Mouse (Mus musculus) midbrain, embryonic 14.5 days (tissue): ENCODE data around the gene Cep78. TPM values are rescaled to one million over a fixed set of nuclear protein-coding genes. Genes with fewer than 3 reads are reported as not detected.

ENCODE experiments used
- ATAC-seq: fragments of 200-750 bp; cut with Nextera tagmentation; 2 replicates; pipeline ENCODE4 v1.8.0; 2017; ENCODE audit warnings: moderate number of reproducible peaks, moderate library complexity; ENCODE audit not compliant: low FRiP score, low TSS enrichment
- DNase-seq: peaks from one replicate; pipeline ENCODE4 v3.0.0-alpha.2; 2015
- H3K27ac ChIP-seq: fragments of 300-500 bp; sonication (generic); replicated peaks from 2 replicates; pipeline ENCODE4 v1.5.1; 2014; ENCODE audit warnings: mild to moderate bottlenecking, low read depth, low read length, moderate library complexity
- H3K27me3 ChIP-seq: fragments of 300-500 bp; sonication (generic); 2 replicates; pipeline ENCODE4 v1.6.1; 2014; ENCODE audit warnings: low read length, control low read depth, mixed read lengths; ENCODE audit not compliant: control insufficient read depth, insufficient read depth
- H3K36me3 ChIP-seq: fragments of 300-500 bp; sonication (generic); 2 replicates; pipeline ENCODE4 v1.6.1; 2014; ENCODE audit warnings: low read length, control low read depth; ENCODE audit not compliant: control insufficient read depth, insufficient read depth
- H3K4me1 ChIP-seq: fragments of 300-500 bp; sonication (generic); 2 replicates; pipeline ENCODE4 v1.6.1; 2014; ENCODE audit warnings: mild to moderate bottlenecking, antibody characterized with exemption, low read length, control low read depth; ENCODE audit not compliant: control insufficient read depth, insufficient read depth
- H3K4me2 ChIP-seq: fragments of 300-500 bp; sonication (generic); 2 replicates; pipeline ENCODE4 v1.6.1; 2014; ENCODE audit warnings: mild to moderate bottlenecking, low read length, moderate library complexity
- H3K4me3 ChIP-seq: fragments of 300-500 bp; sonication (generic); replicated peaks from 2 replicates; pipeline ENCODE4 v1.5.1; 2014; ENCODE audit warnings: low read depth, low read length
- H3K9ac ChIP-seq: fragments of 300-500 bp; sonication (generic); replicated peaks from 2 replicates; pipeline ENCODE4 v1.6.1; 2014; ENCODE audit warnings: mild to moderate bottlenecking, low read length, moderate library complexity
- H3K9me3 ChIP-seq: fragments of 300-500 bp; sonication (generic); 2 replicates; pipeline ENCODE4 v1.6.1; 2016; ENCODE audit warnings: low read length, control low read depth, mixed read lengths; ENCODE audit not compliant: control insufficient read depth
- whole genome bisulfite sequencing: fragments of 180-500 bp; shearing (Covaris S2); extraction: QIAGEN DNeasy Blood & Tissue Kit; methylation state at CpG from one replicate; pipeline ENCODE4 v1.1.7; 2014; 5-methylcytosine and 5-hydroxymethylcytosine counted together
- polyA plus RNA-seq: library from polyadenylated mRNA; unstranded; fragments of >200 nt; fragmentation: Nextera tagmentation; extraction: Ambion mirVana; gene quantifications from 2 replicates; pipeline ENCODE4 v1.2.1, GENCODE M21; 2014

Gene Cep78
- polyA plus RNA-seq, 1 experiment from 2014 or later, result 38.0 TPM

DNA sequence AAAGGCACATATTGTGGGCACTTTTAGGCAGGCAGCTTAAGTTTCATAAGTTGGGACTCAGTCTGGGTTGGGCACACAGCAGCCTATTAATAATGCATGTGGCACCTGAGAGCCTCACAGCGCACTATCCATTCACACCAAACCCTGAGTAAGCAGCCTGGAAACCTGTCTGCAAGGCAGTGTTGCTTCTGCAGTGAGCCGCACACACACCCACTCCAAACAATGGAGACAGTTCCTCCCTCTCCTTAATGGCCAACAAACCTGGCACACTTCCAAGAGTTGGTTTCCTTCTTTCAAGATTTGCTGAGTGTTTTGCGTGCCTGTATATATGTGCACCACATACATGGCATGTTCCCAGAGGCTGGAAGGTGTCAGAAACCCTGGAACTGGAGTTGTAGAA is 34.6 kb downstream of the Cep78 start:
- Histone ChIP-seq H3K9ac (no peak overlapping the region), H3K36me3 (peaks cover 14% of the 10 kb centered on the region), H3K4me2 (no peak overlapping the region), H3K27me3 (no peaks in the 10 kb centered on the region), H3K4me1 (no peaks in the 10 kb centered on the region), H3K4me3 (no peak overlapping the region), H3K9me3 (no peaks in the 10 kb centered on the region), H3K27ac (no peak overlapping the region)
- DNase-seq (no peak), ATAC-seq (no peak)
- 75% methylated on average over 3 of the region's 3 CpGs for WGBS

DNA sequence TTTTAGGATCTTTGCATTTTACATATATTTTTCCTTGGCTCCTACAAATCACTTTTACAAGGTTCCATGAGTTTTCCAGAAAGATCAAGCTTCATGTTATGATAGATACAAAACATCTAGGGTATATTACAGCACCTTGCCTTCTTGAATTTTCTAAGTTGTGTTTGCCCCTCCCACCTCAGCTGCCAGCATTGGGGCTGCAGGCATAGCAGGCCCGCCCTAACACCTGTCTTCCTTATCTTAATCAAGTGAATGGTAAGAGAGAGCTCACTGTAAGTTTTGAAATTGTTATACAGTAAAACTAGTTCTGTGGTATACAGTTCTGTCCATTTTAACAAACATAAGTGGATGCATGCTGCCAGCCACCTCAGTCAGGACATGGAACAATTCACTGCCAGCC is 35.9 kb downstream of the Cep78 start:
- no peak overlapping the region for H3K27ac ChIP-seq
- WGBS, result 75% methylated on average over 1 of the region's 1 CpGs
- H3K27me3 ChIP-seq, result no peaks in the 10 kb centered on the region
- no peak overlapping the region for H3K4me2 ChIP-seq
- H3K4me3 ChIP-seq, result no peak overlapping the region
- ATAC-seq, result no peak
- H3K36me3 ChIP-seq, result peaks cover 6% of the 10 kb centered on the region; the same call in 1 of the 2 replicates
- no peak overlapping the region for H3K9ac ChIP-seq
- H3K4me1 ChIP-seq, result no peaks in the 10 kb centered on the region
- H3K9me3 ChIP-seq, result no peaks in the 10 kb centered on the region
- DNase-seq, result no peak

DNA sequence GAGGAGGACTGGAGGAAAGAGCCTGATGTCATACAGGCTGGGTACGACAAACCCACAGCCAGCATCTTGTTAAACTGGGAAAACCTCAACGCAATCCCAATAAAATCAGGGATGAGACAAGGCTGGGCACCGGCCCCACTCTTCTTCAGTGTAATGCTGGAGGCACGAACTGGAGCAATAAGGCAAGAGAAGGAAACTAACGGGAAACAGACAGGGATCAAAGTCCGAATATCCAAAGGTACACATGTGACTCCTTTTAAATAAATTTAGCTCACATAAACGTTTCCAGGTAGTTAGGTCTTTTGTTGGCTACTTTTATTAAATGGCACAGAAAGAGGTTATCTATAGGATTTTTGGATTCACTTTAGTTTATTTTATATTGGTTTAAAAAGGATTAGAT is 36.4 kb downstream of the Cep78 start:
- Histone ChIP-seq H3K4me2 (no peak overlapping the region), H3K27me3 (no peaks in the 10 kb centered on the region), H3K4me1 (no peaks in the 10 kb centered on the region), H3K36me3 (peaks cover 4% of the 10 kb centered on the region; the same call in 1 of the 2 replicates), H3K27ac (no peak overlapping the region), H3K4me3 (no peak overlapping the region), H3K9ac (no peak overlapping the region), H3K9me3 (no peaks in the 10 kb centered on the region)
- DNase-seq, result no peak
- 93% methylated on average over 7 of the region's 7 CpGs for WGBS
- no peak for ATAC-seq

DNA sequence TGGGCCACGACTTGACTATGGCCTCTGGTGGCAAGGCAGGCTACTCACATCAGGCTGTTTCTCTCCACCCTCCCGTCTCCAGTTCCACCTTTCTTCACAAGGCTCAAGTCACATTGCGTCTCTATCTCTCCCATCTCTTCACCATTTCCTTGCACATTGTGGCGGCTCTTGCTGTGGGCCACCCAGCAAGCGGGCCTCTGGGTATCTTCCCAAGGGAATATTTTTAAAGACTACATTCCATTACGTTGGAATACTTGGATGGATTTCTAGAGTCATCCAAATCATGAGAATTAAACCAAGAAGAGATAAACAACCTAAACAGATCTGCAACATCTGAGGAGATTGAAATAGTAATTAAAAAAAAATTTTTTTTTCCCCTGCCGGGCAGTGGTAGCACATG is 37.6 kb downstream of the Cep78 start, which contains the start of gene Psat1:
Gene Psat1 (minus strand): TSS at position 101 of the 400 bp plus-strand sequence.
- Histone ChIP-seq H3K4me1 (no peaks in the 10 kb centered on the region), H3K4me3 (no peak within 1 kb of the TSS), H3K27me3 (no peaks in the 10 kb centered on the region), H3K9me3 (no peaks in the 10 kb centered on the region), H3K9ac (no peak within 1 kb of the TSS), H3K4me2 (no peak within 1 kb of the TSS), H3K27ac (no peak within 1 kb of the TSS), H3K36me3 (no peaks in the 10 kb centered on the region)
- no peak for ATAC-seq
- 86% methylated on average over 7 of the region's 7 CpGs for WGBS
- no peak for DNase-seq

DNA sequence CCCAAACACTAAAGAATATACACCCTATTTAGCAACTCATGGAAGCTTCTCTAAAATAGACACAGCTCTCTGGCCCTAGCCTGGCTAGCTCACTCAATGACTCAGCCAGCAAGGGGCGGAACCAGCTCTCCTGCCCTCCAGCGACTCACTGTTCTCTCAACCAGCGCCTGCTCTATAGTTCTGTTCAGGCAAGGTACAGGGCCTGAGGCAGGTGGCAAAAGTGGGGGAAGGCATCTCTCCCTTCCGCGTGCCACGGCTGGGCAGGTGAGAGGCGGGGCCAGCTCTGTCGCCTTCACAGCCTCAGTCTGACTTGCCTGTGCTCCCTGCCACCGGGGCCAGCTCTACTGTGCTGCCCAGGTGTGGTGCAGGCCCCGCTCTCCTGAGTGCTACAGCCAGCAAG is 38.1 kb downstream of the Cep78 start:
- no peaks in the 10 kb centered on the region for H3K27me3 ChIP-seq
- H3K4me3 ChIP-seq, result no peak overlapping the region
- no peak overlapping the region for H3K4me2 ChIP-seq
- H3K9me3 ChIP-seq, result no peaks in the 10 kb centered on the region
- no peaks in the 10 kb centered on the region for H3K36me3 ChIP-seq
- H3K9ac ChIP-seq, result no peak overlapping the region
- H3K27ac ChIP-seq, result no peak overlapping the region
- no peaks in the 10 kb centered on the region for H3K4me1 ChIP-seq
- WGBS, result 74% methylated on average over 10 of the region's 10 CpGs
- DNase-seq (no peak), ATAC-seq (no peak; the same call in 1 of the 2 replicates)

DNA sequence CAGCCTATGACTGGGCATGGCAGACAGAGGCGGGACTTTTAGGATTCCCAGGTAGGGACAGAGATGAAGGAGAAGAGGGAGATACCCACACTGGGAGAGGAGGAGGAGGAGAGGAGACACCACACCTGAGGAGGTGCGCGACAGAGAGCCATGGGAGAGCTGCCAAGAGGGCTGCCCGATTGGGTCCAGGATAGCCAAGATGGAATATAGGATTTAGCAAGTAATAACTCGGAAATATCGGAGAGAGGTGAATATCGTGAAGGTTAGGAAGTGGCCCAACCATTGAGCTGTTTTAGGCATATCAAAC is 41.7 kb downstream of the Cep78 start:
- H3K27ac ChIP-seq, result no peak overlapping the region
- no peak for DNase-seq

DNA sequence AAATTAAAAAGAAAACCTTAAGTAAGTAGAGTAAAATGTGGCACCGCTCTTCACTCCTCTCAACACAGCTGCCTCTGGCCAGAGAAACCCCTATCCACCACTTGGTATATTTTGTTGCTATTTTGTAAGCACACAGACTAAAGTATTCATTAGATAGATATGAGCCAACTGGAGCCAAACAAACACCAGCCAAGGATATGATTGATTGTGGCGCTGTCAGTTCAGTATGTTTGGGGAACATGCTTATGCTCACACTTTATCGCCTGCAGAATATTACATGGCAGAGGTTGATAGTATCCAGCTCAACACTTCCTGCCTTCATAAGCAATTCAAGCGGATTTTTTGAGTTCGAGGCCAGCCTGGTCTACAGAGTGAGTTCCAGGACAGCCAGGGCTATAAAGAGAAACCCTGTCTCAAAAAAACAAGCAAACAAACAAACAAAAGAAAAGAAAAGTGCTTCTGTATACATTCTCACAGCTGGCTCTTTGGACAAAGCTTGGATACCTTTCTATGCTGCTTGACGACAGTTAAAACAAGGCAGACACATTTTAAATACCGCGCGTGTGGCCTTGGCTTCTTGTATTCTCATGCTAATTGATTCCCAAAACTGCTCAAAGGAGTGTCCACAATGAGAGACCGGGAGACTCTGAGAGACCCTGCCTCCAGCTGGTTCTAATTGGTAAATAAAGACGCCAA is 42.2 kb downstream of the Cep78 start:
- DNase-seq, result no peak
- Histone ChIP-seq H3K4me3 (no peak overlapping the region), H3K4me2 (no peak overlapping the region), H3K36me3 (no peaks in the 10 kb centered on the region), H3K9me3 (no peaks in the 10 kb centered on the region), H3K27ac (no peak overlapping the region), H3K4me1 (no peaks in the 10 kb centered on the region), H3K9ac (no peak overlapping the region), H3K27me3 (no peaks in the 10 kb centered on the region)
- 41% methylated on average over 11 of the region's 11 CpGs for WGBS
- ATAC-seq, result no peak

More for the DNA sequence above, 41.7 kb downstream of the Cep78 start:
- Histone ChIP-seq H3K9ac (no peak overlapping the region), H3K27me3 (no peaks in the 10 kb centered on the region), H3K4me1 (no peaks in the 10 kb centered on the region), H3K9me3 (no peaks in the 10 kb centered on the region), H3K4me3 (no peak overlapping the region), H3K36me3 (no peaks in the 10 kb centered on the region), H3K4me2 (no peak overlapping the region)
- no peak for ATAC-seq
- 66% methylated on average over 7 of the region's 7 CpGs for whole genome bisulfite sequencing

DNA sequence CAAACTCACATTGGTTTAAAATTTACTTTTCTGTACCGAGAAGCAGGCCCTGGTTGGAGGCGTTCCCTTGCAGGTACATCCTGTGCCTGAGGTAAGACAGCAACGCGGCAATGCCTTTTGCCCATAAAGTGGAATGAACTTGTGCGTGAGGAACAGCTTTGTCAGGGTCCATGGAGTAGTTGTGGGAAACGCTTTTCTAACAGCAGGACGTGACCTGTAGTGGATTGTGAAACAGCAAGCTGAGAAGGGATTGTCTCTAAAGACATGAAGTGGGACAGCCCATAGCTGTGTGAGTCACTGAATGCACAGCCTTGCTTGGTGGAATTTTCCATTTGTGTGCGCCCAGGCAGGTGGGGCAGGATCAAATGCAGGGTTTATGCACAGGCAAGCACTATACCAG is 43.4 kb downstream of the Cep78 start:
- Histone ChIP-seq H3K27ac (no peak overlapping the region), H3K4me2 (no peak overlapping the region), H3K36me3 (no peaks in the 10 kb centered on the region), H3K9ac (no peak overlapping the region), H3K27me3 (no peaks in the 10 kb centered on the region), H3K4me1 (no peaks in the 10 kb centered on the region), H3K4me3 (no peak overlapping the region), H3K9me3 (no peaks in the 10 kb centered on the region)
- DNase-seq (no peak), ATAC-seq (no peak)
- 81% methylated on average over 8 of the region's 8 CpGs for WGBS

DNA sequence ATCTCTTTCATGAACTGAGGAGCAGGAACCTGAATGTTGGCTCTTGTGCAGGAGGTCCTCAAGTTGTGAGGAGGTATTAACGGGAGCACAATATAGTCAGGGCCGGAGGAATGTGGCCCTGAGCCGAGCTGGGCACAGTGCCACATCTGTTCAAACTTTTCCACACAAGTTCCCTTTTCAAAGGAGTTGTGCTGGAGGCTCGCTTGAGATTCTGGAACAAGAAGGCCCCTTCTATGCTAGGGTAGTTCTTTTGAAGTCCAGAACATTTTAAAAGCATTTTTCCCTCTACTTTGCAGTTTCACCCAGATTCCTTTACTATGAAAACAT is 59.1 kb downstream of the Cep78 start:
- Histone ChIP-seq H3K9ac (no peak overlapping the region), H3K36me3 (no peaks in the 10 kb centered on the region), H3K4me3 (peak overlapping the region; percentile 54; the same call in 1 of the 2 replicates), H3K9me3 (no peaks in the 10 kb centered on the region), H3K27ac (peak overlapping the region; percentile 79; the same call in 1 of the 2 replicates), H3K27me3 (no peaks in the 10 kb centered on the region), H3K4me2 (peak overlapping the region; percentile 88), H3K4me1 (peaks cover 19% of the 10 kb centered on the region; the same call in 1 of the 2 replicates)
- DNase-seq (peak; percentile 81), ATAC-seq (peak; percentile 68)
- WGBS, result 3% methylated on average over 4 of the region's 4 CpGs
